Mouse (Mus musculus) kidney, postnatal 36 days (tissue): ENCODE data around the gene Myb.

Experiments used
- DNase-seq, 2 experiments: peaks; one replicate each; pipeline ENCODE4 v3.0.0; 2021 to 2022; ENCODE audit warnings: mixed read lengths in 2 of 2

The Myb gene

DNA sequence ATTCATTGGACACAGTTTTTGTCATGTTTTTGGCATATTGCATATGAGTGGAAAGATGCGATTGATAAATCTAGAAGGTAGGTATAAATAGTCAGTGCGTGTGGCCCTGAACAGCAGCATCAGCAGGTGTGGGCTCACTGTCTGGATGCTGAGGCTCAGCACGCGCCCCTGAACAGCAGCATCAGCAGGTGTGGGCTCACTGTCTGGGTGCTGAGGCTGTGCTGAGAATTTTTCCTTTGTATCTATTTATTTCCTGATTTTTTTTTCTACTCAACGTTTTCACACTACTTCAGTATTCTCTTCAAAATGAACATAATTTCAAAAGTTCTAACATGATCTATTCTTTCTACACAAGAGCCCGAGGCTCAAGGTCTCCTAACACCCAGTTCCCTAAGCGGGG is 84.1 kb downstream of the Myb start:
- DNase-seq, result no peak

GRCm38 (mm10) chr10:21076137-21076536 is 84.6 kb downstream of the Myb start:
- DNase-seq, result no peak
